Mouse (Mus musculus) sigmoid colon, adult 10 weeks (tissue): ENCODE measurements around the gene Gldn. TPM values are rescaled to one million over a fixed set of nuclear protein-coding genes. Genes with fewer than 3 reads are reported as not detected.

Experiments used
- polyA plus RNA-seq: library from polyadenylated mRNA; stranded (reverse); fragments of 350-450 nt; fragmentation: Illumina TruSeq; extraction: RNeasy Lipid Tissue Mini Kit (QIAGEN cat#74804); gene quantifications from one replicate; pipeline ENCODE4 v1.2.3, GENCODE M21; 2014; ENCODE audit warnings: low read depth, low replicate concordance

The Gldn gene
- 0.13 TPM for polyA plus RNA-seq

GRCm38 (mm10) chr9:54286331-54286987 lies at the start of gene Gldn:
Gene Gldn (plus strand): TSS chr9:54286486.

DNA sequence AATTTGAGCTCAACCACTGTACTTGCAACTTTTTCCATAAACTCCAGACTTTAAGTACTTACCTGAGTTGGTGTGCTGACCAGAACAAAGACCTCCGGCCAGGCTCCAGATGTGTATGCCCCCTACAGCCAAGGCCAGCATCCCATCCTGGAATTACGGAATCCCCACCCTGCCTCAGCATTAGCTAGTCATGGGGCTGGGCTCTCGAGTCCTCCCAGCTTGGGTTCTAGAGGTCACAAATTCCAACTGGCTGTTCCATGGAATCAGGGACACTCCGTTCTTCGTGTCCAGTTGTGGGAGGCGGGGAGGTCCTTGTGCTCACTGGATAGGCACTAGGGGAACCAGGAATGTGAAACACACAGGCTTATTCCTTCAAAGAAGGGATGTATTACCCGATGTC lies 18.3 kb upstream of the Gldn start, which contains the start of gene Cyp19a1:
Cyp19a1 (minus strand) TSS at position 101 of the 400 bp plus-strand sequence.

Other genes starting within 250 kb of the Gldn start
- gene Tnfaip8l3, start 218.1 kb upstream of the Gldn start, polyA plus RNA-seq: 4.5 TPM
- gene Cyp19a1, start 18.4 kb upstream of the Gldn start, polyA plus RNA-seq: not detected
- 7.3 TPM for gene Dmxl2, start 215.1 kb downstream of the Gldn start, polyA plus RNA-seq